9 mouse cellular contexts compared by ENCODE assay signal in the genomic region with DNA sequence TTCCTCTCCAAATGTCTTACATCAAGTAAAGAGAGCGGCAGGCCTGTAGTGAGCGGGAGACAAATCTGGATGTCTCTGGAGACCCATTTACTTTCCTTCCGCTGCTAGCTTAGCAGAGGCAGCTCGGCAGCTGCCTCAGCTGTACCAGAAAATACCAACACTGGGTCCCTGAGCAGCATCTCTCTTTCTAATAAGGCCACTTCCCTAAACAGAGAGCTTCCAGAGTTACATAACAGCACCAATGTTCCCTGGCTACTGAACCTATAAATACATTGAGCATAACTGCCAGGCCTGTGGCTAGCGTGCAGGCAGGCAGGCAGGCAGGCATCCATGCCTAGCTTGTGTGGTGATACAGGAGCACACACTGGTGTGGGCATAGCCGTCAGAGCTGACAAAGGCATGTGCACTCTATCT.
A peak's percentile ranks its signal among the peaks of the same experiment; 100 is the strongest.
DNase-seq lines count a peak whose midpoint lies in the region; ATAC-seq and TF ChIP-seq lines count a peak whose summit lies in the region.
"Had no signal": no experiment of that assay in that cellular context is flagged by ENCODE, and none has a peak within 500 bp of the region (broad histone marks: within the 10 kb centered on the region; RNA-seq: fewer than 3 reads in every experiment).

No protein-coding gene starts in this region.

- no peaks in the 10 kb centered on the region for H3K27me3 ChIP-seq in kidney, postnatal 0 days (ENCODE audit: insufficient read depth, low read length)
- no peaks in the 10 kb centered on the region for H3K27me3 ChIP-seq in cerebellum, adult 2 months (ENCODE audit: control insufficient read depth, insufficient read depth, low read length)
- H3K27me3 ChIP-seq: midbrain, embryonic 12.5 days had no signal

- TF ChIP-seq POLR2A in brain, embryonic 14.5 days (IDR thresholded peaks at IDR 0.05; ENCODE audit: borderline replicate concordance, extremely low read depth, insufficient read depth, insufficient read length, poor library complexity, severe bottlenecking), result no peak
- TF ChIP-seq POLR2A in cerebellum, adult 2 months (IDR thresholded peaks at IDR 0.05; ENCODE audit: borderline replicate concordance, insufficient read depth, low read length), result peak; percentile 42; the same call in 1 of the 2 replicates

- no peaks in the 10 kb centered on the region for H3K36me3 ChIP-seq in kidney, postnatal 0 days (ENCODE audit: insufficient read depth, low read length)
- H3K36me3 ChIP-seq: midbrain, embryonic 12.5 days had no signal

- WGBS in kidney, postnatal 0 days, result 70% methylated on average over 6 of the region's 6 CpGs
- 11% methylated on average over 6 of the region's 6 CpGs for WGBS in cerebellum, adult 2 months

- H3K4me2 ChIP-seq in kidney, postnatal 0 days (ENCODE audit: low read length), result no peak overlapping the region
- H3K4me2 ChIP-seq: midbrain, embryonic 12.5 days had no signal

- no peak for ATAC-seq in kidney, postnatal 0 days (replicated peaks; ENCODE audit: low FRiP score, low read depth)

- TF ChIP-seq CTCF in kidney, postnatal 0 days (IDR thresholded peaks at IDR 0.05; ENCODE audit: low read depth), result no peak
- no peak for TF ChIP-seq CTCF in brain, embryonic 14.5 days (IDR thresholded peaks at IDR 0.05; ENCODE audit: borderline replicate concordance, extremely low read depth, insufficient read depth, insufficient read length)
- TF ChIP-seq CTCF in cerebellum, adult 2 months (IDR thresholded peaks at IDR 0.05; ENCODE audit: borderline replicate concordance, insufficient read depth, low read depth, low read length), result no peak

- intact Hi-C loops in left cerebral cortex, postnatal 25 days (cut with DNase I), result no loop called here

- no peaks in the 10 kb centered on the region for H3K9me3 ChIP-seq in kidney, postnatal 0 days (replicated peaks; ENCODE audit: low read length)
- H3K9me3 ChIP-seq: midbrain, embryonic 12.5 days had no signal

- H3K9ac ChIP-seq in kidney, postnatal 0 days (ENCODE audit: low read depth, low read length), result no peak overlapping the region
- H3K9ac ChIP-seq: midbrain, embryonic 12.5 days had no signal

- H3K4me3 ChIP-seq in kidney, postnatal 0 days (replicated peaks; ENCODE audit: low read depth, low read length), result no peak overlapping the region
- no peak overlapping the region for H3K4me3 ChIP-seq in cerebellum, adult 2 months (replicated peaks; ENCODE audit: insufficient read depth, low read depth, low read length)
- H3K4me3 ChIP-seq: midbrain, embryonic 12.5 days had no signal

- no peaks in the 10 kb centered on the region for H3K4me1 ChIP-seq in kidney, postnatal 0 days (replicated peaks; ENCODE audit: insufficient read depth, low read length)
- peaks cover 49% of the 10 kb centered on the region for H3K4me1 ChIP-seq in cerebellum, adult 2 months (ENCODE audit: control insufficient read depth, insufficient read depth, low read length)
- H3K4me1 ChIP-seq: midbrain, embryonic 12.5 days had no signal

- H3K27ac ChIP-seq in kidney, postnatal 0 days, result no peak overlapping the region
- H3K27ac ChIP-seq in cerebellum, adult 2 months (ENCODE audit: insufficient read depth, low read length), result peak overlapping the region; percentile 89
- H3K27ac ChIP-seq: midbrain, embryonic 12.5 days had no signal

- peak; percentile 50 for DNase-seq in kidney, postnatal 0 days (ENCODE audit: low spot score)
- no peak for DNase-seq in kidney, postnatal 36 days
- DNase-seq in brain, embryonic 14.5 days (ENCODE audit: low read depth), result peak; percentile 59
- peak; percentile 75 to 89 for DNase-seq in cerebellum, adult 2 months
- peak; percentile 59 to 80 for DNase-seq in left cerebral cortex, postnatal 25 days (ENCODE audit: low spot score in 2 of 2)
- no peak for DNase-seq in adrenal gland, postnatal 14 days
- no peak for DNase-seq in testis, postnatal 14 days (ENCODE audit: low spot score)
- DNase-seq: kidney, postnatal 25 days had no signal

Comparison
In these comparisons a context has a peak if more than half of its experiments do, and no peak if none do; other contexts are left out.
1. DNase-seq: peak in kidney, postnatal 0 days (single experiment), brain, embryonic 14.5 days (single experiment), cerebellum, adult 2 months (2 of 2) and left cerebral cortex, postnatal 25 days (2 of 2); none in kidney, postnatal 36 days (0 of 2), adrenal gland, postnatal 14 days (single experiment) and testis, postnatal 14 days (single experiment).